Mouse (Mus musculus): ENCODE data around the gene Adcy9. TPM values are rescaled to one million over a fixed set of nuclear protein-coding genes. Genes with fewer than 3 reads are reported as not detected.
"Not testable (repeated sequence)": the region's sequence is repeated elsewhere in the genome, so short reads cannot be mapped to it uniquely, and the experiment has no call there.

Gene Adcy9
- polyA plus RNA-seq, 1 experiment, result 10.1 TPM

- DNase-seq (ENCODE audit: low spot score), result no peak
Observed at GRCm38 (mm10) chr16:4382406-4382805, 37.9 kb downstream of the Adcy9 start.

- DNase-seq (ENCODE audit: low spot score), result no peak
Observed at GRCm38 (mm10) chr16:4381487-4381886, 38.8 kb downstream of the Adcy9 start.

- DNase-seq (ENCODE audit: low spot score), result no peak
Observed at GRCm38 (mm10) chr16:4378788-4379187, 41.5 kb downstream of the Adcy9 start.

DNA sequence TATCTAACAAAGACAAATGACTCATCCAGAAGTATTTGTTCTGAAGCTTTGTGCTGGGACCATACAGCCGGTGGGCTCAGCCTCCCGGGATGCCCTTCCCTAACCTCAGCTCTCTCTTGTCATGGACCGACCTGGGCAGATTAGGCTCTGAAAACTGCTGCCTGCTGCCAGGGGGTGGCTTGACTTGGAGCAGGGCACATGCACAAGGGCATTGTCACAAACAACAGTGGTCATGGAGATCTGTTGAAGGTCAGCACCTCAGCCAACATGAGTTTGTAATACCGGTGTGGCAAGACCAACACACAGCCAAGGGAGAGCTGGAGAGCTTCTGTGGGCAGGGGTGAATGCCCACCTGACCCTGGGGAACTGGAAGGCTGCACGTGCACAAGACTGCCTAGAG is 42.7 kb downstream of the Adcy9 start:
- DNase-seq (ENCODE audit: low spot score), result no peak

DNA sequence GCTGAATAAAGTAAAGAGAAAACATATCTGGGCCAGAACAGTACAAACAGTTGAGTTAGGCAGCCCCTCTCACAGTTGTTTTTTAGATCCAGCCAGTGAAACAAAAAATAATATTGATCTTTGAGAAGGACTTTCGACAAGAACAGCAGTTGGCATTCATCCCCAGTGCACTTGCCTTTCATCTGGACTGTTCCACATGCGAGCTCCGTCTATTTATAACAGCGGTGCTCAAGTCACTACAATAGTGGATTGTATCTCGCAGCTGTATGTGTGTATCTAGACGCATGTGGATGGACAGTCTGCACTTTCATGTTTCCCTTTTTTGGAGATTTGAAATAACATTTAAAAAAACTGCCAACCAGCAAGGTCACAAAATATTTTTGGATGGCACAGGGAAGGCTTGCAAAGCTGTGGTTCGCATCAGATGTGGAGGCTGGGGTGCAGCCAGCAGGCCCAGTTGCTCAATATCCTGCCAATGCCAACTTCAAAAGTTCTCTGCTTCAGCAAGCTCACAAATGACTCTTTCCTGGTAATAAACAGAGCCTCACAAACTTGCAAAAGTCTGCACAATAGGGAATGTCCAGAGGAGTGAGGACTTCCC is 45.4 kb downstream of the Adcy9 start:
- DNase-seq (ENCODE audit: low spot score), result no peak

- no peak for DNase-seq (ENCODE audit: low spot score)
Observed at GRCm38 (mm10) chr16:4374270-4374669, 46.0 kb downstream of the Adcy9 start.

- no peak for DNase-seq (ENCODE audit: low spot score)
Observed at GRCm38 (mm10) chr16:4371039-4371438, 49.3 kb downstream of the Adcy9 start.

DNA sequence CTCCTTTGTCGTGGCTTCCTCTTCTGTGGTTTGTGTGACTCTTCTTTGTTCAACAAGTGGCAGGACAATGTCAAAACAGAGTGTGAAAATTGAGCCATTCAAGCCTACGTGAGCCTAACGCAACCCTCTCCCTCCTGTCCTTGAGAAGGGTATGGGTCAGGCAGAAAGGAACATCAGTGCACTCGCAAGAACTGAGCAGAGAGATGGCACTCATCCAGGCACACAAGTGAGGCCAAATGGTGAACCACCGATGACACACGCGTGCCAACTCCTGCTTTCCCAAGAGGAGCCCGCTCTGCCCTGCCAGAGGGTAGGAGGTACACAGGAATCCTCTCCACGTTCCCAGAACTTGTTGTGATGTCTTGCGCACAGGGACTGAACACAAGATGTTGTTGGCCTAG is 50.2 kb downstream of the Adcy9 start:
- DNase-seq (ENCODE audit: low spot score), result no peak

- DNase-seq (ENCODE audit: low spot score), result no peak
Observed at GRCm38 (mm10) chr16:4367930-4368329, 52.4 kb downstream of the Adcy9 start.

DNA sequence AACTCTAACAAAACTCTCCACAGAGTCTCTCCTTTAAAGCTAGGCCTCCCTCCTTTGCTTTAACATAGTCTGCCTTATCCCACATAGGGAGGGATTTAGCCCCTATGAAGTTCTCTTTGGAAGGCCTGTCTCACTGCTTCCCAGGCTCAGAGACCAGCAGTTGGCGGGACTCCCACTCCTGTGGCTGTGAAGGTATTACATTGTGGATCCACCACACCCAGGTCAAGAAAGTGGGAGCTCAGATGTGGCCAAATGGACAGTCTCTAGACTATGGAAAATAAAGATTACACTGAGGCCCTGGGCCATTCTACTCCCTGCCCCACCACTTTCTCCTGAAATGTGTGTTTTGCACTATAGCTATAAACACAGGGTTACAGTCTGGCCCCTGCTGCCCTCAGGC is 53.0 kb downstream of the Adcy9 start:
- no peak for DNase-seq (ENCODE audit: low spot score)

GRCm38 (mm10) chr16:4366671-4367070 is 53.6 kb downstream of the Adcy9 start:
- DNase-seq (ENCODE audit: low spot score), result no peak

GRCm38 (mm10) chr16:4363341-4364116 is 56.8 kb downstream of the Adcy9 start:
- DNase-seq (ENCODE audit: low spot score), result no peak

DNA sequence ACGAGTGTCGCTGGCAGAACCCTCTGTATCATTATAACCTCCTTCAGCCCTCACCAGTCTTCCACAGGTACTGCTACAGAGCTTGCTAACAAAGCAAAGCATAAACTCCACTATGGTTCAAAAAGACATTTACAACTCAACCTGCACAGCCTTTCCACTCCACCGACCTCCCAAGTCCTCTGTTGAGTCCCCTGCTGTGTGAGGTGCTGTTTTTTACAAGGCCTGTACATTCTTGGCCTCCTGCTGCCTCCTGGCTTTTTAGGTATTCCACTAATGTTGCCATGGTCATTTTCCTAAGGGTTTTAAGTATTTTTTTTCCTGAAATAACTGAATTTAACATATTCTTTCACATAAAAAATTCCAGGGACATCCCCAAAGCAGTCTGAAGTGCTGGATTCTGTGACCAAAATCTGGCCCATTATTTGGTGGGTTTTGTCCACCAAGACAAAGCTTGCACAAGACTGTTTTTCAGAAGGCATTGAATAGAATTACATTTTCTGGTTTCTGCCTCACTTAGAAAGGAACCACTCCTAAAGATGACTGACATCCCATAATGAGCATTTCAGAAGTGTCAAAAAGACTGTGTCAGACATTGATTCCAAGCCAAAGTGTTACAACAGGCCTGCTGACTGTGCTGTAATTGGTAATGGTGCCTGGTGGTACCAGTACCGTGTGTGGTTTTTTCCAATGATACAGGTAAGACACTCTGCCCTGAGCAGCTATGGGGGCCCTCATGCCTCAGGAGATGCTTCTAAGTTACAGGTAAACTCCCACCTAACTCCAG is 64.8 kb downstream of the Adcy9 start:
- no peak for DNase-seq (ENCODE audit: low spot score)

DNA sequence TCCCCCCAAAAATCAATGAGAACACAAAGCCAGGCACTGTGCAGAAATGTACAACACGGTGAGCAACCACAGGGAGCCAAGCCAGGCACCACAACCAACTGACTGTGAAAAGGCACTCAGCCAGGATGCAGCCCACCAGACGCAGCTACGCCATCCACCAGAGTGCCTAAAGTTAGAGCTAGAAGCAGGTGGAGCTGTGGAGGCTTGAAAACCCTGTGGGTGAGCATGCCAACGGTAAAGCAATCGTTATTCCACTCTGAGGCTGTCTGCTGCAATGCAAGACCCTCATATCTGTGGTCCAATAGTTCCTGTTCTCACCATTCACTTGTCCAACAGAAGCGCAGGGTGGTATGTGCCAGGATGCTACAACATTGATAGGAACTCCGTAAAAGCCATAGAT is 77.7 kb downstream of the Adcy9 start:
- DNase-seq (ENCODE audit: low spot score), result no peak

DNA sequence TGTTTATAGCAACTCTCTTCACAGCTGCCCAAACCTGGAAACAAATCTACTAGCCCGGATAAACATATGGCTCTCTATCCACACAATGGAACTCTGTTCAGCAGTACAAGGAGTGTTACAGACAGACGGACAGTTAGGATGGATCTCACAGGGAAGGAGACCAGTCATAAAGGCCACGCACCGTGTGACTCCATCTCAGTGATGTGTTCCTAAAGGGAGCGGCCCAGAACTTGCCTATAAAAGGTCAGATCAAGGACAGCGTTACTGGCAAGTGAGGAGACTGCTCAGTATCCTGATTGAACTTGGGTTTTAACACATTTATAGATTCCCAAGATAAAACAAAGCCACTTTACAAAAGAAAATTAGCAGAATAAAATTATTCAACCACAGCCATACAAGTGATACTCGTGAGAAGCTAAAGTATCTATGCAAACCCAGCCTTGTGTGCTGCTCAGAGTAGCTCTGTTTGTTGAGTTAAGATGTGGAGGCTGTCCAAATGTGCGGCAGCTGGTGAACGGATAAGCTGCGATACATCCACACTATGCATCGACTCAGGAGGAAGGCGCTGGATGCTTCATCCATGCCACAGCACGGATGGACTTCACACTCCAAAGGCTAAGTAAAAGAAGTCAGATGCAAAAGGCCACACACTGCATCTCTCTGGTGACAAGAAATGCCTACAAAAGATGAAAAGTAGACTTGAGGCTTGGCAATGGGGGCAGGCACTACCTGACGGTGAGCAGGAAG is 78.8 kb downstream of the Adcy9 start:
- no peak for DNase-seq (ENCODE audit: low spot score)

DNA sequence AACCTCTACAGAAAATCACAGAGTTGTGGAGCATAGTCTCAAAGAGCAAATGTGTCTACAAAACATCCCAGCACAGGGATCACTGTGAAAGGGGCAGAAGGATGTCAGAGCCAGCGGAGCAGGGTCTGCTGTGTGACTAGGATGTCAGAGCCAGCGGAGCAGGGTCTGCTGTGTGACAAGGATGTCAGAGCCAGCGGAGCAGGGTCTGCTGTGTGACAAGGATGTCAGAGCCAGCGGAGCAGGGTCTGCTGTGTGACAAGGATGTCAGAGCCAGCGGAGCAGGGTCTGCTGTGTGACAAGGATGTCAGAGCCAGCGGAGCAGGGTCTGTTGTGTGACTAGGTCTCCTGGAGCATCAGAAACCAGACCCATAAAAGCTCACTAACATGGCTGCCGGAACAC is 81.1 kb downstream of the Adcy9 start:
- DNase-seq (ENCODE audit: low spot score), result not testable (repeated sequence)

DNA sequence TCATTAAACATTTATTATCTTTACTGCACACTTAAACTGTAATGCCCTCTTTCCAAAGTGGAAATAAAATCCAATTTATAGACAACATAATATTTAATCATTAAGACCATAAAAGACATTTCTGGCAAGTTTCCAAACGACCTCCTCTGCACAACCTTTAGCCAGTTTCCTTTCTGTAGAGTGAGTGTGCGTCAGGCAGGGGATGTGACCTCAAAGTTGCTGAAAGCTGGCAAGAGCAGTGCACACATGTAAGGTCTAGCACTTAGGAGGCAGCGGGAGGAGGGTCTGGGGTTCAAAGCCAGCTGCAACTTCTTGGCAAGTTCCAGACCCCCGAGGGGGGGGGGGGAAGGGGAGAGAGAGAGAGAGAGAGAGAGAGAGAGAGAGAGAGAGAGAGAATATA is 83.0 kb downstream of the Adcy9 start:
- DNase-seq (ENCODE audit: low spot score), result no peak

DNA sequence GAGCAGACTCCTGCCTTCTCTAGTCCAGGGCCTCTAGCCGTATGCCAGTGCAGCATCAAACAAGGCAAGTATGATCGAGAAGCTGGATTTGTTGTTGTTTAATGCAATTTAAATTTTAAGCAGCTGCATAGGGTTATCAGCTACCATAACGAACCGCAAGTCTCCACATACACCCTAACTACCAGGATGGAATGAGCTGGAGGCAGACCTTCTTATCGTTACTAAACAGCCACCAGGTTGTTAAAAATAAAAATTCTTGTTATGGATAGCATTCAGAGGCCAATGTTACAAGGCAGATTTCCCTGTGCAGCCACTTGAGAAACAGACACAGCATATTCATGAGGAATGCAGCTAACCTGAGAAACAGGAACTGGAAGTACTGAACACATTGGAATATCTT is 86.5 kb downstream of the Adcy9 start:
- no peak for DNase-seq (ENCODE audit: low spot score)

DNA sequence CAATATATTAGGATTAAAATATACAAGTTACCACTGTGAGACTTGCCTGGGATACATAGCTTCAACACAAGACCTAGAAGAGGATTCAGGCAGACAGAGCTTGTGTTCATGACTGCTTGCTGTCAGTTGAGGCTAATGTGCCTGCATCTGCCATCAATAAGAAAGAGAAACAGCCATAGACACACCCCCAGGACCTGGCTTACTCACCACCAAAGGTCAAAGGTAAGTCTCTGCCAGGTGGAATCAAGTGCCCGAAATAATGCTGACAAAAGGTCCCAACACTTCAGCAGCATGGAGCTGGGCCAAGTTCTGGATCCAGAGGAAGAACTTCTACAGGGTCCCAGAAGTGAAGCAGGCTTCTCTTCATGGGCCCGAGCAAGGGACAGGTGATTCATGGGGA is 86.9 kb downstream of the Adcy9 start:
- no peak for DNase-seq (ENCODE audit: low spot score)

DNA sequence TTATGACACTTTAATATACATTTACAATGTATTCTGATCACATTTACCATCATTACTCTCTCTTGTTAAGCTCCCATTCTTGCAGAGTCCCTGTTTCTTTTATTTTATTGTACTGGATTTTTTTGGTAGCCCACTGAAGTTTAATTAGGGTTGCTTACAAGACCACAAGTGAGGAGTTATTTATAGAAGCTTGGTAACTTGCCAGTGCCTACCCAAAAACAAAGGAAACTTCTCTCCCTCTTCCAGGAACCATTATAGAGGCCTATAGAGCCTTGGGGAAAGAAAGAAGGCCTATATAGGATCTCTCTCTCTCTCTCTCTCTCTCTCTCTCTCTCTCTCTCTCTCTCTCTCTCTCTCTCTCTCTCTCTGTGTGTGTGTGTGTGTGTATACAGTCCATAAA is 93.2 kb downstream of the Adcy9 start:
- no peak for DNase-seq (ENCODE audit: low spot score)

DNA sequence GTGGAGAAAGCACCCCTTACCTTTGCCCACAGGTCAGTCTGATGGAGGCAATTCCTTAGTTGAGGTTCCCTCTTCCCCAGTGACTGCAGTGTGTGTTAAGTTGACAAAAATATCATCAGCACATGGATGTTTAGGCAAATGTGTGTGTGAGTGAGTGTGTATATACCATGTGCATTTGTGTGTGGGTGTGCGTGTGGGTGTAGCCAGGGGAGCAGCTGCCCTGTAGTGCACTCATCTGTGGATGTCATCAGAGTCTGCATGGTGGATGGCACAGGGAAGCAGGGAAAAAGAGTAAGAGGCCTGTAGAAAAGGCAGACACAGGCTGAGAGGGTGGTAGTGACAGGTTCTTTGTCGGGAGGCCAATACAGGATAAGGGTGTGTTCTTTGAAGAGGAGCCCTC is 94.5 kb downstream of the Adcy9 start:
- DNase-seq (ENCODE audit: low spot score), result no peak

- DNase-seq (ENCODE audit: low spot score), result no peak
Observed at GRCm38 (mm10) chr16:4324967-4325366, 95.3 kb downstream of the Adcy9 start.
